Mouse (Mus musculus) MEL (cell line): Measurements from ENCODE around the gene Gstm7.

Experiments
- BHLHE40 ChIP-seq: IDR thresholded peaks from 2 replicates; pipeline ENCODE4 v1.6.1; 2012; ENCODE audit warnings: low read depth, mild to moderate bottlenecking, inconsistent platforms, low read length, improper control_type of control experiment, borderline replicate concordance
- CTCF ChIP-seq, 3 experiments: IDR thresholded peaks in 2 of 3; conservative IDR thresholded peaks in 1 of 3; 2 replicates each; pipeline ENCODE4 v1.5.1; 2011 to 2012; ENCODE audit warnings: low read length in 3 of 3, low read depth in 2 of 3, mild to moderate bottlenecking in 2 of 3, improper control_type of control experiment in 1 of 3, inconsistent platforms in 1 of 3, mixed read lengths in 1 of 3, moderate library complexity in 1 of 3; ENCODE audit not compliant: control insufficient read depth in 1 of 3, insufficient read depth in 1 of 3, poor library complexity in 1 of 3, severe bottlenecking in 1 of 3
- ELF1 ChIP-seq: IDR thresholded peaks from 2 replicates; pipeline ENCODE4 v1.6.1; 2014; ENCODE audit warnings: low read depth, mild to moderate bottlenecking, inconsistent platforms, low read length, improper control_type of control experiment, moderate library complexity
- ETS1 ChIP-seq: IDR thresholded peaks from 2 replicates; pipeline ENCODE4 v1.6.1; 2012; ENCODE audit warnings: low read depth, mild to moderate bottlenecking, inconsistent platforms, low read length, improper control_type of control experiment, moderate library complexity
- GABPA ChIP-seq: IDR thresholded peaks from 2 replicates; pipeline ENCODE4 v1.6.1; 2012; ENCODE audit warnings: low read depth, mild to moderate bottlenecking, inconsistent platforms, low read length, improper control_type of control experiment, moderate library complexity
- MAZ ChIP-seq: IDR thresholded peaks from 2 replicates; pipeline ENCODE4 v1.6.1; 2012; ENCODE audit warnings: low read depth, mild to moderate bottlenecking, inconsistent platforms, low read length, improper control_type of control experiment
- MXI1 ChIP-seq: IDR thresholded peaks from 2 replicates; pipeline ENCODE4 v1.6.1; 2011; ENCODE audit warnings: mild to moderate bottlenecking, low read depth, low read length, improper control_type of control experiment
- POLR2A ChIP-seq, 2 experiments: IDR thresholded peaks; 2 replicates each; pipeline ENCODE4 v1.6.1; 2011 to 2012; ENCODE audit warnings: low read length in 2 of 2, mild to moderate bottlenecking in 2 of 2, control low read depth in 1 of 2, improper control_type of control experiment in 1 of 2, low read depth in 1 of 2, moderate library complexity in 1 of 2; ENCODE audit not compliant: control insufficient read depth in 1 of 2, insufficient read depth in 1 of 2, poor library complexity in 1 of 2
- ZC3H11A ChIP-seq: IDR thresholded peaks from 2 replicates; pipeline ENCODE4 v1.6.1; 2012; ENCODE audit warnings: low read depth, mild to moderate bottlenecking, inconsistent platforms, low read length, improper control_type of control experiment
- ZMIZ1 ChIP-seq: IDR thresholded peaks from 2 replicates; pipeline ENCODE4 v1.6.1; 2012; ENCODE audit warnings: low read depth, mild to moderate bottlenecking, inconsistent platforms, low read length, improper control_type of control experiment, moderate library complexity
- ZNF384 ChIP-seq: IDR thresholded peaks from 2 replicates; pipeline ENCODE4 v1.6.1; 2012; ENCODE audit warnings: low read depth, mild to moderate bottlenecking, inconsistent platforms, low read length, improper control_type of control experiment

GRCm38 (mm10) chr3:107974237-107974636 lies 42.6 kb upstream of the Gstm7 start:
- no peak for TF ChIP-seq ZNF384
- TF ChIP-seq ZC3H11A, result no peak
- TF ChIP-seq MXI1, result no peak
- no peak for TF ChIP-seq ELF1
- TF ChIP-seq ETS1, result no peak
- TF ChIP-seq ZMIZ1, result no peak
- no peak for TF ChIP-seq CTCF (IDR thresholded peaks at IDR 0.05 in 2 of 3, conservative IDR thresholded peaks at IDR 0.05 in 1 of 3; ENCODE audit: control insufficient read depth in 1 of 3, insufficient read depth in 1 of 3, low read depth in 2 of 3, low read length in 3 of 3, poor library complexity in 1 of 3, severe bottlenecking in 1 of 3)
- TF ChIP-seq POLR2A (IDR thresholded peaks at IDR 0.05; ENCODE audit: control insufficient read depth in 1 of 2, insufficient read depth in 1 of 2, low read depth in 1 of 2, low read length in 2 of 2, poor library complexity in 1 of 2), result no peak
- no peak for TF ChIP-seq MAZ
- TF ChIP-seq GABPA, result no peak
- TF ChIP-seq BHLHE40, result no peak
